Comparison of ENCODE assay signal across 10 mouse cellular contexts in genomic region chr2:12325417-12325816, GRCm38 (mm10). TPM values are rescaled to one million over a fixed set of nuclear protein-coding genes. Genes with fewer than 3 reads are reported as not detected.
DNase-seq lines count a peak whose midpoint lies in the region; ATAC-seq and TF ChIP-seq lines count a peak whose summit lies in the region.
"Had no signal": no experiment of that assay in that cellular context is flagged by ENCODE, and none has a peak within 500 bp of the region (broad histone marks: within the 10 kb centered on the region; RNA-seq: fewer than 3 reads in every experiment).

No protein-coding gene starts in this region.

- peak; percentile 33 to 52 for DNase-seq in kidney, postnatal 4 days
- no peak for DNase-seq in kidney, adult 11 months
- peak; percentile 62 to 67 for DNase-seq in gastrocnemius, adult 8-10 months (ENCODE audit: low spot score in 2 of 2)
- DNase-seq in layer of hippocampus, adult 11-12 months (ENCODE audit: low spot score) = peak; percentile 75
- peak; percentile 41 for DNase-seq in stomach, postnatal 0 days (ENCODE audit: low spot score)
- DNase-seq in cerebellum, adult 9-11 months = no peak
- DNase-seq in thymus, adult 18-20 months = no peak
- DNase-seq in spleen, adult 18-20 months = no peak
- DNase-seq: liver, embryonic 13.5 days had no signal

- H3K4me1 ChIP-seq in stomach, postnatal 0 days (replicated peaks; ENCODE audit: control insufficient read depth, insufficient read depth) = no peaks in the 10 kb centered on the region

- H3K4me2 ChIP-seq in stomach, postnatal 0 days (replicated peaks; ENCODE audit: low read depth) = no peak overlapping the region
- H3K4me2 ChIP-seq: embryonic facial prominence, embryonic 12.5 days; liver, embryonic 13.5 days had no signal

- no peak for TF ChIP-seq CTCF in stomach, postnatal 0 days (IDR thresholded peaks at IDR 0.05; ENCODE audit: low read depth)

- H3K27me3 ChIP-seq in stomach, postnatal 0 days (ENCODE audit: control insufficient read depth, insufficient read depth, low read length) = no peaks in the 10 kb centered on the region
- H3K27me3 ChIP-seq: embryonic facial prominence, embryonic 12.5 days; liver, embryonic 13.5 days had no signal

- no peak for TF ChIP-seq EP300 in stomach, postnatal 0 days (optimal IDR thresholded peaks at IDR 0.05)

- no peaks in the 10 kb centered on the region for H3K9me3 ChIP-seq in stomach, postnatal 0 days (ENCODE audit: control insufficient read depth, low read length)
- H3K9me3 ChIP-seq: embryonic facial prominence, embryonic 12.5 days; liver, embryonic 13.5 days had no signal

- peak; percentile 92 for ATAC-seq in stomach, postnatal 0 days (ENCODE audit: low FRiP score, low TSS enrichment)

- no peak overlapping the region for H3K9ac ChIP-seq in stomach, postnatal 0 days (ENCODE audit: low read length)
- H3K9ac ChIP-seq: embryonic facial prominence, embryonic 12.5 days; liver, embryonic 13.5 days had no signal

- WGBS in stomach, postnatal 0 days = 32% methylated on average over 6 of the region's 6 CpGs

- H3K27ac ChIP-seq in stomach, postnatal 0 days (replicated peaks) = peak overlapping the region; percentile 58
- H3K27ac ChIP-seq: embryonic facial prominence, embryonic 12.5 days; liver, embryonic 13.5 days had no signal

- H3K36me3 ChIP-seq in stomach, postnatal 0 days (ENCODE audit: control insufficient read depth, insufficient read depth, low read length) = no peaks in the 10 kb centered on the region
- H3K36me3 ChIP-seq: embryonic facial prominence, embryonic 12.5 days; liver, embryonic 13.5 days had no signal

- no peak overlapping the region for H3K4me3 ChIP-seq in stomach, postnatal 0 days (ENCODE audit: low read depth, low read length)
- H3K4me3 ChIP-seq: embryonic facial prominence, embryonic 12.5 days; liver, embryonic 13.5 days had no signal

RNA-seq across cellular contexts. Expression of gene Itga8, which starts 23.7 kb away (rescaled TPM):
- 1 to 10 TPM in 3 of 4 experiments, under 1 TPM in 1; 0.63 to 2.1 (median 1.4) TPM for total RNA-seq in gastrocnemius, adult 8-10 months (2022)
- 7.5 and 7.7 TPM in 2 replicates for polyA plus RNA-seq in stomach, postnatal 0 days (2015; fragmentation: Nextera tagmentation; extraction: Ambion mirVana)

Comparison
In these comparisons a context has a peak if more than half of its experiments do, and no peak if none do; other contexts are left out.
1. DNase-seq: peak in kidney, postnatal 4 days (2 of 2), gastrocnemius, adult 8-10 months (2 of 2), layer of hippocampus, adult 11-12 months (single experiment) and stomach, postnatal 0 days (single experiment); none in kidney, adult 11 months (single experiment), cerebellum, adult 9-11 months (single experiment), thymus, adult 18-20 months (0 of 2) and spleen, adult 18-20 months (0 of 2).